Mouse (Mus musculus) myocyte (in vitro differentiated cells): ENCODE measurements around the gene Slc3a2.

Experiments
- CEBPB ChIP-seq: IDR thresholded peaks from 2 replicates; pipeline ENCODE4 v1.6.1; 2011; ENCODE audit warnings: mild to moderate bottlenecking, moderate library complexity; ENCODE audit not compliant: poor library complexity, insufficient read depth, severe bottlenecking
- E2F4 ChIP-seq: IDR thresholded peaks from one replicate; pipeline ENCODE4 v1.6.1; 2011; ENCODE audit warnings: mild to moderate bottlenecking, control low read depth, moderate library complexity; ENCODE audit not compliant: insufficient read depth
- MYOG ChIP-seq, 3 experiments: IDR thresholded peaks; one replicate each; pipeline ENCODE4 v1.6.1; 2011; ENCODE audit warnings: control low read depth in 2 of 3, low read depth in 2 of 3, mild to moderate bottlenecking in 2 of 3; ENCODE audit not compliant: insufficient read length in 2 of 3, control insufficient read depth in 1 of 3, insufficient read depth in 1 of 3
- POLR2A ChIP-seq: IDR thresholded peaks from one replicate; pipeline ENCODE4 v1.6.1; 2011; ENCODE audit warnings: low read depth, mild to moderate bottlenecking, control low read depth, moderate library complexity; ENCODE audit not compliant: insufficient read length
- TCF3 ChIP-seq: IDR thresholded peaks from one replicate; pipeline ENCODE4 v1.6.1; 2011; ENCODE audit warnings: low read depth, control low read depth; ENCODE audit not compliant: insufficient read length

DNA sequence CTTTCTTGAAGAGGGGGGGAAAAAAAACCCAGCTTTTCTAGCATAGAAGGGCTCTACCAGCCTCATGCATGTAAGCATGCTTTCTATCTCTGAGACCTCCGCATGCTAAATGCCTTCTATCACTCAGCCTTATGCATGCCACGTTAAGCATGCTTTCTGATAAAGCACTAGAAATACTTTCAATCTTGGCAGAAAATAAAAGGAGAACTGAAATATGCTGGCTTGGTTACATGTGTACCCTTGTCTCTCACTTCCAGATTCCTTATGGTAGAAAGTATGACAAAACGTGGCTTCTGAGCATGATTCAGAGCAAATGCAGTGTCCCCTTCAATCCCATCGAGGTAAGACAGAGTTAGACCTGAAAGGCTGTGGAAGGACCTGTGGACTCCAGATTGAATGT lies 40.1 kb upstream of the Slc3a2 start:
- TF ChIP-seq CEBPB (no peak), E2F4 (no peak), TCF3 (no peak), MYOG (IDR thresholded peaks at IDR 0.05; ENCODE audit: control insufficient read depth in 1 of 3, insufficient read depth in 1 of 3, insufficient read length in 2 of 3, low read depth in 2 of 3) (no peak), POLR2A (no peak)
